Mouse (Mus musculus): Measurements from ENCODE around the gene Magee2.
"Not testable (repeated sequence)": the region's sequence is repeated elsewhere in the genome, so short reads cannot be mapped to it uniquely, and the experiment has no call there.

The Magee2 gene

GRCm38 (mm10) chrX:104856751-104857341, at the start of gene Magee2:
TSS of gene Magee2 (minus strand) at chrX:104857267.
- DNase-seq (ENCODE audit: low spot score) = peak; percentile 70

- DNase-seq (ENCODE audit: low spot score) = peak; percentile 38
Measured at GRCm38 (mm10) chrX:104853610-104854009, 3.5 kb downstream of the Magee2 start.

GRCm38 (mm10) chrX:104817583-104817982, 39.5 kb downstream of the Magee2 start:
- DNase-seq (ENCODE audit: low spot score) = not testable (repeated sequence)

- DNase-seq (ENCODE audit: low spot score) = not testable (repeated sequence)
Measured at GRCm38 (mm10) chrX:104816987-104817386, 40.1 kb downstream of the Magee2 start.

GRCm38 (mm10) chrX:104813704-104814103, 43.4 kb downstream of the Magee2 start:
- DNase-seq (ENCODE audit: low spot score) = not testable (repeated sequence)
